Mouse (Mus musculus): ENCODE measurements around the gene Cuta.

DNA sequence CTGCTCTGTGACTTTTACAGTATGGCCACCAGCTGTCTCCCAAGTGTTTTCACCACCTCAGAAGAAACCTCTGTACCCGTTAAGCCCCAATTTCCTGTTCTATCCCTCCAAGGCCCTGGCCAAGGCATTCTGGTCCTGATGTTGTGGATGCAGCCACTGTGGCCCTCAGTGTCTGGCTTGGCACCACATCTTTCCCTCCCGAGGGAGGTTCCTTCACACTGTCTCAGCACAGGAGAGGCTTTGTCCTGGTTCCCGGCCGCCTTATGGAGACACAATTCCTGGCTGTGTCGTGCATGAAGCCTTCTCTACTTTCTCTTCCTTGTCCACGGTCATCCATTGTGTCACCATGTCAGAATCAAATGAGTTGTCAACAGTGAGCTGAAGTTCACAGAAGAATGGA lies 45.9 kb downstream of the Cuta start:
- TF ChIP-seq POLR2A (IDR thresholded peaks at IDR 0.05; ENCODE audit: insufficient read depth, low read depth, low read length): no peak
- no peak for TF ChIP-seq CTCF (IDR thresholded peaks at IDR 0.05; ENCODE audit: insufficient read depth, low read depth, low read length)
